Mouse (Mus musculus): ENCODE results near the gene Cnppd1.

The Cnppd1 gene

DNA sequence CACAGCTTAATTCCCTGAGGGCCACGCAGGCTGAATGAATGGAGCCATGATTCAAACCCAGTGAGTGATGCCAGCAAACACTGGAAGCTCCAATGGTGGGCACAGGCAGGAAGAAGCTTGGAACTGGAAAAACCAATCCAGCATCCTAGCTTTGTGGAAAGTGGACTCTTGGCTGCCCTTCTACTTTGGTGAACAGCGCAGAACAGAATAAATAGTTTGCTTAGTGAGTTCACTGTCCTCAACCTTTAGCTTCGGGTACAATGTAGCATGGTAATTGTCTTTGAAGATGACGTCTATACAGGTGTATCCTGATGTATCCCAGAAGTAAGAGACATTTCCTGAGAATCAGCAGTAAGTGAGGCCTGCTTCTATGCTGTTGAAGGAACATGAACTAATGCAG, 6.2 kb upstream of the Cnppd1 start:
- in situ Hi-C loops (cut with MboI; ENCODE audit: low sequenced_read_pairs): no loop called here

DNA sequence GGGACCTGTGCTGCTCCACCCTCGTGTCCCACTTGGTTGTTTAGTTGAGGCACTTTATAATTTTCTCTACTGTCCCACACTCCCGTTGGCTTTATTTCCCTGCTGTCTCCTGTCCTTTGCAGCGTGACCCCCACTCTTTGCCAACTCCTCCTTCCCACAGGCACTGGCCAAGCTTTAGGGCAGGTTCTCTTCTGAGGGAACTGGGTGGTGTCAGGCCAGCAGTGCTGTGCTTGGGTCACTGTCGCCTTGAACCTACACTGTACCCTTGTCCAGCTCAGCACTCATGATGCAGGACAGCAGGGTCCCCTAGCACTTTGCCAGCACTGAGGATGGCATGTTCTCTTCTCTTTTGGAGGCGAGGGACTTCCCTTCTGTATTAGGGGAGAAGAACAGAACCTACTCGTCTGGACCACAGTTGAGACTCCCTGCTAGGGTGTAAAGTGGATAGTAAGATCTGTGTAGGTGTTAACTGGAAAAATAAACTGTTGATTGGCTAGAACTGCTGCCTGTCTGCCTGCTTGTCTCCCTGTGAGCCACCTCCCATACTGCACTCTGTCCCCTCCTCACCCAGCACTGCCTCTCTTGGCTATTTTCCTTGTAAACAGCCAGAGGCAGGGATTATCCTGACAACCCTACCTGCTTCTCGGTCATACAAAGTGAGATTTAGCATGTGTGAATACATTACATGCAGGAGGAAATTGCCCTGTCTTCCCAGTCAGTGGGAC, 5.1 kb upstream of the Cnppd1 start:
- in situ Hi-C loops (cut with MboI; ENCODE audit: low sequenced_read_pairs): no loop called here

DNA sequence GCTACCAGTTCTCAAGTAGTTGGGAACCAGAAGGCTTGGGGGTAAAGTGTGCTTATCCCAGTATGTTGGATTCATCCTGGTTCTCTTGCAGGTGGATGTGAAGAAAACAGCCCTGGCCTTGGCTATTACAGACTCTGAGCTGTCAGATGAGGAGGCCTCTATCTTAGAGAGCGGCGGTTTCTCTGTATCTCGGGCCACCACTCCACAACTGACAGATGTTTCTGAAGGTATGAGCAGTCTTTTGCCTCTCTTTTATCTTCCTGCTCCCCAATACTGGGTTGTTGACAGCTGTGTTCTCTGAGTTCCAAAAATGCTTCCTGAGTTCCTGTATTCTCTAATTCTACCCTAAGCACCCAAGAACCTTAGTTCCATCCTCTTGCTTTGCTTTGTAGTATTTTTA, 3.1 kb upstream of the Cnppd1 start:
- in situ Hi-C loops (cut with MboI; ENCODE audit: low sequenced_read_pairs): no loop called here

DNA sequence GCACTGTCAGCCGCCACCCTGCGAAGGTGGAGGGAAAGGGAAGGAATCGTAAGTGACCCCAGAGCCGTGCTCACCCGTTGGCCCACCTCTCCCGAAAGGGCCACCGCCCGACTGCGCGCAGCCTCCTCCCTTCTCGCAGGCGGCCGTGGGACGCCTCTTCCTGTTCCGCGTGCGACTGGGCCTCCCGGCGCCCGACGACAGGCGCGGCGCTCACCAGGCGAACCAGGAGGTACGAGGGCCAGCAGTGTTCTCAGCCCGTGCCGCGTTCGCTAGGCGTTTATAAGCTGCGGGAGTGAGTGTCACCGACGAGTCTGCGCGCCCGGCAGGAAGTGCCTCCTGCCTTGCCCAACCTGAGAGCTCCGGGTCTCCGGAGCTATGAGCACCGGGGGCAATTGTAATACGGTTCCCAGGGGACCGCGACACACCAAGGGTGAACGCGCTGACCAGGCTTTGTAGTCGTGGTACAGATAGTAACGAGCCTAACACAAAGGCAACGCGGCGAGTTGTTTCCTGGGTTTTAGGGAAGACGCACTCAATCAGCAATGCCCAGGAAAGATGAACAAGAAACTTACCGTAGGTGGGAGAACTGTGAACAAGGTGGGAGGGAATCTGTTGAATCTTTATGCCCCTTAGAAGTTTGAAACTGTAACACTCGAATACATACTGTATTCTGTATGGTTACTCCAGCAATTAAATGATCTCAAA, 873 bp downstream of the Cnppd1 start:
- in situ Hi-C loops (cut with MboI; ENCODE audit: low sequenced_read_pairs): no loop called here

DNA sequence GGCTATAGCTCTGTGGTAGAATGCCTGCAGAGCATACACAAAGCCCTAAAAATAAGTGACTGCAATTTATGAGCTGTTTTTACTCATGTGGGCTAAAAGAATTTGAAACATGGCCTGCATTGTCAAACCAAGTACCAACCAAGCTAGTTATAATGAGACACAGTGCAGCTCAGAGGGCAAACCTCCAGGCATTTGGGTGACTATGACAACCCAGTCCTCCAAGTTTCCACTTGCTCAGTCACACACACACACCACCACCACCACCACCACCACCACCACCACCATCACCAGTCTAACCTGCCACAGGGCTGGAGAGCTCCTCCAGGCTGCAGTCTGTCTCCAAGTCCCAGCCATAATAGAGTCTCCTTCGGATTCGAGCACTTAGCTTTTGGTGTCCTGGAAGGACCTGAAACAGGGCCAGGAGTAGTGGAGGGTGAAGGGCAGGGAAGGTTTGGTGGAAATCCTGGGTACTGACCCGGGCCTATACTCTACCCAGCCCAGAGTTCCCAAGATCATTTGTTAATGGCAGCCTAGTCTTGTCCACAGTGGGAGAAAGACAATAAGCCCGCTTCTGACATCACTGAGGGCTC, 1.8 kb downstream of the Cnppd1 start:
- in situ Hi-C loops (cut with MboI; ENCODE audit: low sequenced_read_pairs): no loop called here

DNA sequence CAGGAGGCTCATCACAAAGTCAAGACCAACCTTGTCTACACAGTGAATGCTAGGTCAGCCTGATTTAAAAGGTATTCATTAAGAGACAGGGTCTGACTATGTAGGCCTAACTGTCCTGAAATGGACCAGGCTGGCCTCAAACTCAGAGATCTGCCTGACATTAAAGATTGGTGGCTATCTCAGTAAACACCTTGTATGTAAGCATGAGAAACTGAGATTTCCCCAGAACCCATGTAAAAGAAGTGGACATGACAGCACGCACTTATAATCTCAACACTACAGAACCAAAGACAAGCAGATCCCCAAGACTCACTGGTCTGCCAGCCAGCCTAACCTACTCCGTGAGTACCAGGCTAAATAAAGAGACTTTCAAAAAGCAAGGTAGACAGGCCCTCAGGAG, 4.1 kb downstream of the Cnppd1 start:
- in situ Hi-C loops (cut with MboI; ENCODE audit: low sequenced_read_pairs): no loop called here

DNA sequence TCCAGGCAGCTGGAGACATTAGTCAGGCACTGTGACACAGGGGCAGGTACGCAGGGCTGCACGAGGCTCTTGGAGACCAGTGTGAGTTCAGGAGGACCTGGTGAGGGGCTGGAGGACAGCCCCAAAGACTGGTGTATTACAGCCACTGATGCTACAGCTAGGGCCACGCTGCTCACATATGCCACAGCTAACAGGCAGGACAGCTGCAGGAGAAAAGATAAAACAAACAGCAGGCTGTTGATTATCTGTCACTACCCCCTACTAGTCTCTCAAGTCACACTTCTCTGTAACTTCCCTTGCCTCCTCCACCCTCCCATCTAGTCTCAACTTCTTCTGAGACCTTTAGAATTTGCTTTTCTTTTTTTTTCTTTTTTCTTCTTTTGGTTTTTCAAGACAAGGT, 5.8 kb downstream of the Cnppd1 start:
- in situ Hi-C loops (cut with MboI; ENCODE audit: low sequenced_read_pairs): no loop called here

DNA sequence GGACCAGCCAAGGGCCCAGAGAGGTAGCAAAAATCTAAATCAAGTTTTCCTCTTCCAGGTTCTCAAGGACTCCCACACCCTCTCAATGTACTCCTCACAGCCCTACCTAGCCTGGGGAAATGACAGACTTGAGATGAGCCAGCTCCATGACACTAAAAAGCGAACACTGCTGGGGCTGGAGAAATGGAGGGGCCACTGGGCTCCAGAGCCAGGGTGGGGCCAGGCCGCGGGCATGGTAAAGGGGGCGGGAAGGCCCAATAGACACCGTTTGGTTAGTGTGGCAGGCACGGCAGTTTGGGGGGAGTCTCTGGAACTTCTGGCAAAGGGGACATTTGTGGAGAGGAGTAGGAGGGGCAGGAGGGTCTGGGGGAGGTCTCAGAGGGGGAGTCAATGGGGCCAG, 6.2 kb downstream of the Cnppd1 start:
- in situ Hi-C loops (cut with MboI; ENCODE audit: low sequenced_read_pairs): no loop called here

DNA sequence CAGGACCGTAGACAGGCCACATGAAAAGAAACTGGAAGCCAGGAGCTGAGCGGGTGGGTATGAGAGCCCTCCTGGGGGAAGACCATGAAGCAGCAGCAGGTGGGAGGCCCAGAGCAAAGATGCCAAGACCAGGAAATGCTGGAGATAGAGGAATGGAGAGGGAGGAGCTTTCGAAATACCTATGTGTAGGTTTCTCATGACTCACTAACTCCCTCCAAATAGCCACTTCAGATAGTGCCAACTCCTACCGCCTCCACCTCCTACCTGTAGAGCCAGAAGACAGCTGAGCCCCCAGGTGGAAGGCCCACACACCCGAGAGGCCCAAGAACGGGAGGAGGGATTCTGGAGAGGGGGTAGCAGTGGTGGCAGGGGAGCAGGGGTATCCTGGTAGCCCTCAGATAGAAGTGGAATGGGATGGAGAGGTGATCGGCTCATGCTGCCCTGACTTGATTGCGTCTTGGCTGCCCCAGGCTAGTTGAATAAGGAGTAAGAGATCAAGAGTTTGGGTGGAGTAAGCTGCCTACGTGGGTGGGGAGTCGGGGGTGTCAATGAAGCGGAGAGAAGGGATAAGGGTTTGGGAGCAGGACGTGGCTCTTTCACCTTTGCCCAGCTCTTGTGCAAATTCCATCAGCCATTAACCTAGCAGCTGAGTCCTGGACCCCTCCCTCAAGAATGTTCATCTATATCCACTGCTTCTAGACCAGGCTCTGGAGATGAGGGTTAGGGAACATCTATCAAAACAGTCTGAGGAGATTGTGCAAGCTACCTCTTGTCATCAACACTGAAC, 8.9 kb downstream of the Cnppd1 start, which contains the start of gene Slc23a3:
Slc23a3 (minus strand) TSS at position 470 of the 787 bp plus-strand sequence.
- in situ Hi-C loops (cut with MboI; ENCODE audit: low sequenced_read_pairs): no loop called here

DNA sequence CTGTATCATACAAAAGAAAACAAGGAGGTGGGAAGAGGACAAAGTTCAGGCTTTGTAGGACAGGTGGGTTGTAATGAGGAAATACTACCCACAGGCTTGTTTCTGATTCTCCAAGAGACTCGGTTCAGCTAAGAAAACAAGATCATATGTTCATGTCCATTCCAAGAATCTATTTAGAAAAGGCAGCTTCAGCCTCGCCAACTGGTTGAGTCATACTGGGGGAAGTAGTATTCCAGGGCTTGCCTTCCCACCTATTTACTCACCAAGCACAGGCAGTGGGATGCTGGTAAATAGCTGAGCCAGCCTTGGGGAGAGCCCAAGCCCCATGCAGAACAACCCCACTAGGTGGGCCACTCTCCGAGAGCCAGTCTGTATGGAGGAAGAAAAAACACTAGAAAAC, 13.9 kb downstream of the Cnppd1 start:
- in situ Hi-C loops (cut with MboI; ENCODE audit: low sequenced_read_pairs): no loop called here

DNA sequence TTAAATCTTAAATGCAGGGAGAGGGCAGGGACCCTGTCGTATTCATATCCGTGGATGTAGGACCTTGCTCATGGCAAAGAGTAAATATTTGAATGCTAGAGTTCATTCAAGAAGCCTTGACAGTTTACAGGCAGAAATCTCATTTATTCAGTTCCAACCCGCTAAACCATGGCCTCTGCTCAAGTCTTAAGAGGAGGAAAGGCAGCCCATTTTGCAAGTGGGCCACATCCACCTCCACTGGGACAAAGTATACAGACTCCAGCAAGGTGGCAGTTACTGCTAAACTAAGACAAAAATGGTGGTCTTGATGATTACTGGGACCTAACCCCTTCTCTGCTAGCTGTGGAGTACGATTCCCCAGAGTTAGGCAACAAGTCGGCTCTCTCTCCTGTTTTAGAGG, 17.1 kb downstream of the Cnppd1 start:
- in situ Hi-C loops (cut with MboI; ENCODE audit: low sequenced_read_pairs): no loop called here

DNA sequence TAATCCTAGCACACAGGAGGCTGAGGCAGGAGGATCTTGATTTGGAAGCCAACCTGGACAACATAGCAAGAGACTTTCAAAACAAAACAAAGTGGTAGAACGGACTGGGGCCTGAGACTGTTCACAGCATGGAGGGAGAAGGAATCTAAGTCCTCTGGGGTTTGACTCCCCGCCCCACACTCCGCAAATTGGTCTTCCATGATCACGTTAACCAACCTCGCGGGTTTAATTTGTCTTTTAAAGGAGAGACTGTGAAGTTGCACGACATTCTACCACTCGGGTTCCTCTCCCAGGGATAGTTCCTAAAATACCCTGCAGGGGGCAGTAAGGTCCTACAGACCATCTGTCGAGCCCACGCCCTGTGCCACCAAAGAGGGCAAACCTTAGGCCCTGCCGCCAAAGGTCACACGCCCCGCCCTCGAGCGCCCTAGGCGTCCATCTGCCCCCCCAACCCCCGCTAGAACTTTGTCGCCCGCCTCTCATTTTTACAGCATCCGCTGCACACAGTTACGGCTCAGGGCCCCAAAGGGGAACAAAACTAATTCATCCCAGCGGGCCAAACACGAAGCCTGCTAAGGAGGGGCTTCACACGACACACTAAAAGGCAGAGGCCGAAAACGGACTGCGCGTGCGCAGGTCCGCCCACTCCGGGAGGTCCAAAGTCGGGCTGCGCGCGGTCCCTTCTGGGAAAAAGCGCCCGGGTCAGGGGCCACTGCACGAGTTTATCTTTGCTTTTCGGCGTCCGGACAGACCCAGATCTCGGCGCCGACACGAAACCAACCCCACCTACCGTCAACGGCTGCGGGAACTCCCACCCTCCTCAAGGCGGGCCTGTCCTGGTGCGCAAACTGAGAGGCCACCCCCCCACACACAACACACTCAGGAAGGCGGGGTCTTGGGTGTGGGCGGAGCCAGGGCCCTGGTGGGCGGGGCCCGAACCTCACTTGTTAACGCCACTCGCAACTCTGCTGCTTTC, 17.9 kb downstream of the Cnppd1 start, which contains the start of gene Nhej1:
Nhej1 (minus strand) TSS at position 855 of the 976 bp plus-strand sequence.
- in situ Hi-C loops (cut with MboI; ENCODE audit: low sequenced_read_pairs): no loop called here

DNA sequence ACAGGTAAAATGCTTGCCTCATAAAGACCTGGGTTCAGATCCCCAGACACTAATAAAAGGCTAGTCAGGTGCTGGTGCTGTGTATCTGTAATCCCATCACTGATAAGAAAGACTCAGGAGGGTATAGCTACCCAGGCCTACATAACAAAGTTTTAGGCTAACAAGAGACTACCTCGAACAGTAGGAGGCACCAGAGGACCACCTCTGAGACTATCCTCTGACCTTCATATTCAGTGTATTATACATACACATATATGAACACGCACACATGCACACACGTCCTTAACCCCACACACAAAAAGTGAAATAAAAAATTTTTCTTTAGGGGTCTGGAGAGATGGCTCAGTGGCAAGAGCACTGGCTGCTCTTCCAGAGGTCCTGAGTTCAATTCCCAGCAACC, 20.3 kb downstream of the Cnppd1 start:
- in situ Hi-C loops (cut with MboI; ENCODE audit: low sequenced_read_pairs): no loop called here
